Mouse (Mus musculus) limb, embryonic 15.5 days (tissue): ENCODE measurements around the gene Tmem143. TPM values are rescaled to one million over a fixed set of nuclear protein-coding genes. Genes with fewer than 3 reads are reported as not detected.

Experiments used
- ATAC-seq: fragments of 200-750 bp; cut with Nextera tagmentation; 2 replicates; pipeline ENCODE4 v1.8.0; 2017; ENCODE audit warnings: low read depth, moderate TSS enrichment; ENCODE audit not compliant: insufficient number of reproducible peaks, low FRiP score, low TSS enrichment
- H3K27ac ChIP-seq: fragments of 300-500 bp; sonication (generic); 2 replicates; pipeline ENCODE4 v1.5.1; 2015; ENCODE audit warnings: moderate library complexity, mild to moderate bottlenecking, inconsistent platforms
- H3K27me3 ChIP-seq: fragments of 300-500 bp; sonication (generic); 2 replicates; pipeline ENCODE4 v1.6.1; 2015; ENCODE audit warnings: inconsistent platforms
- H3K36me3 ChIP-seq: fragments of 300-500 bp; sonication (generic); 2 replicates; pipeline ENCODE4 v1.6.1; 2015; ENCODE audit warnings: inconsistent platforms
- H3K4me1 ChIP-seq: fragments of 300-500 bp; sonication (generic); 2 replicates; pipeline ENCODE4 v1.6.1; 2015; ENCODE audit warnings: inconsistent platforms
- H3K4me2 ChIP-seq: fragments of 300-500 bp; sonication (generic); 2 replicates; pipeline ENCODE4 v1.6.1; 2015; ENCODE audit warnings: mild to moderate bottlenecking, inconsistent platforms
- H3K4me3 ChIP-seq: fragments of 300-500 bp; sonication (generic); 2 replicates; pipeline ENCODE4 v1.5.1; 2015; ENCODE audit warnings: mild to moderate bottlenecking, inconsistent platforms
- H3K9ac ChIP-seq: fragments of 300-500 bp; sonication (generic); 2 replicates; pipeline ENCODE4 v1.6.1; 2015; ENCODE audit warnings: inconsistent platforms
- H3K9me3 ChIP-seq: fragments of 300-500 bp; sonication (generic); 2 replicates; pipeline ENCODE4 v1.6.1; 2016; ENCODE audit warnings: inconsistent platforms
- WGBS: fragments of 180-500 bp; shearing (Covaris S2); methylation state at CpG from one replicate; pipeline ENCODE4 v1.1.7; 2015; 5-methylcytosine and 5-hydroxymethylcytosine counted together
- polyA plus RNA-seq: library from polyadenylated mRNA; unstranded; fragments of >200 nt; fragmentation: Nextera tagmentation; extraction: Ambion mirVana; gene quantifications from 2 replicates; pipeline ENCODE4 v1.2.1, GENCODE M21; 2015

Gene Tmem143
- polyA plus RNA-seq, 1 experiment from 2014 or later = 4.4 TPM

DNA sequence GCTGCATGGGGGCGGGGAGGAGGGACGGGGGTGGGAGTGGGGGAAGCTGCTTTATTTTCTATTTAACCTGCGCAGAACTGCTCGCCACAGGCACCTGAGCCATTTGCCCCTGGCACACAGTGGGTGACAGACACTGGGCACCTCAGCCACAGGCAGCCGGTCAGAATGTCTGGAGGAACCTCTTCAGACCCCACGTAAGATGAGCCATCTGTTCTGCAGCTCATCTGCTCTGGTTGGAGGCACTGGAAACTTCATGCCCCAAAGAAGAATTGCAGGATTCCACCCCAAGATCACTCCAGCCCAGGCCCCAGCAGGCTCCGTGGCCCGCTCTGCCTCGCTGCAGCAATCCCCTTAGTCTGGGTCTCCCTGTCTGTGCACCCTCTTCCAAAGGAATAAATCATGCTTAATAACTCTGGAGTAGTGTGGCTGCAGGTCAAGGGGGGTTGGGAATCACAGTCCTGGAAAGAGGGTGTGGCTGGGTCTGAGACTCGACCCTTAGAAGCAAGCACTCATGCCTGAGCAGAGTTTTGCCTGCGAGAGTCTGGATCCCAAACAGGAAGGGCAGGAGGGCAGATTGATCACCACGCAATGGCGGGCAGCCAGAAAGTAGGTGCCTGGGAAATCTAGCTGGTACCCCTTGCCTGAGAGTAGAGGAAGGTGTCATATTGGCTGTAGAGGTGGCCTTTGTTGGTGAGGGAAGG lies 20.4 kb downstream of the Tmem143 start:
- peak overlapping the region; percentile 94 for H3K27ac ChIP-seq
- H3K36me3 ChIP-seq = peaks cover 20% of the 10 kb centered on the region
- H3K9me3 ChIP-seq = no peaks in the 10 kb centered on the region
- ATAC-seq = no peak
- H3K4me1 ChIP-seq = peaks cover 69% of the 10 kb centered on the region
- H3K27me3 ChIP-seq = no peaks in the 10 kb centered on the region
- H3K4me2 ChIP-seq = peak overlapping the region; percentile 62
- 0 out of 2 replicates have a peak overlapping the region, but pooled peaks have one; percentile 14 for H3K9ac ChIP-seq
- H3K4me3 ChIP-seq = peak overlapping the region; percentile 40
- WGBS = 14% methylated on average over 13 of the region's 13 CpGs

DNA sequence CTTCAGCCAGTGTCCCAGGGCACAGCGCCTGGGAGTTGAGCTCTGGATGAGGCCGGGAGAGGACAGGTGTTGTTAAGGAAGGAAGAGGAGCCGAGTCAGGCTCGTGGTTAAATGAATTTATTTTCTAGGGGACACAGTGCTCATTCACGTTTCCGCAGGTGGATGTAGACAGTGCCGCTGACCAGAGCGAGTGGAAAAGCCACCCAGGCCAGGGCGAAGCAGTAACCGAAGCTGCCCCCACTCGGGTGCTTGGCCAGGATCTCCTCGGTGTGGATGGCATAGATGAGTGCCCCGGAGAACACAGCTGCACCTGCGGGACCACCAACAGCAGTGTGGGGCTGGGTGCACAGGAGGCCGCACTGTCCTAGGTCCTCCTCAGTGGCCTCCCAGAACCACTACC lies 21.2 kb downstream of the Tmem143 start:
- Histone ChIP-seq H3K27ac (peak overlapping the region; percentile 94), H3K9me3 (no peaks in the 10 kb centered on the region), H3K27me3 (no peaks in the 10 kb centered on the region), H3K4me1 (peaks cover 77% of the 10 kb centered on the region), H3K4me2 (peak overlapping the region; percentile 62; the same call in 1 of the 2 replicates), H3K36me3 (peaks cover 20% of the 10 kb centered on the region), H3K4me3 (no peak overlapping the region), H3K9ac (0 out of 2 replicates have a peak overlapping the region, but pooled peaks have one; percentile 14)
- ATAC-seq = no peak
- 77% methylated on average over 15 of the region's 15 CpGs for WGBS

DNA sequence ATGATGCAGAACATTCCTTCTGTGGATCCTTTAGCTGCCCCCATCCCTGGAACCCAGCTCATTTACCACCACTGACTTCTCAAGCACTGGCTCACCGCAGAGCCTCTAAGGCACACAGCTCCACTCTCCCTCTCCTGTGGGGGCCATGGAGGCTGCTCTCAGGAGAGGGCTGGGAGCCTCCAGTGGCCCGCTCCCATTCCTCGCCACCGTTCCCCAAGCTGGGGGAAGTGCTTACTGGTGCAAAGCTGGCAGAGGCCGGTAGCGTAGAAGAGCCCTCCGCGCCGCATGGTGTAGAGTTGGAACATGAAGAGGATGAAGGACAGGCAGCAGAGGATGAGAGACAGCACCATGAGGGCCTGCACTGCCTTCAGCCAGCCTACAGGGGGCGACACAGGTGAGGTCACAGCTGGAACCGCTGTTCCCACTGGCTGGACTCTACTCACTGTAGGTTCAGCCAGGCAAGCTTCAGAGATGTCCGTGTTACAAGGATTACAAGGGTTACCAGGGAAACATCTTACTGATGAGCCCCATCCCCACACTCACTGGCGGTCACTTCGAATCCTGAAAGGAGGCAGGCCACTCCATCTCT lies 22.4 kb downstream of the Tmem143 start:
- Histone ChIP-seq H3K4me3 (peak overlapping the region; percentile 60), H3K27ac (peak overlapping the region; percentile 95), H3K27me3 (no peaks in the 10 kb centered on the region), H3K4me1 (peaks cover 80% of the 10 kb centered on the region), H3K9ac (0 out of 2 replicates have a peak overlapping the region, but pooled peaks have one; percentile 18), H3K36me3 (peaks cover 17% of the 10 kb centered on the region), H3K4me2 (peak overlapping the region; percentile 70), H3K9me3 (no peaks in the 10 kb centered on the region)
- WGBS = 72% methylated on average over 14 of the region's 14 CpGs
- no peak for ATAC-seq

DNA sequence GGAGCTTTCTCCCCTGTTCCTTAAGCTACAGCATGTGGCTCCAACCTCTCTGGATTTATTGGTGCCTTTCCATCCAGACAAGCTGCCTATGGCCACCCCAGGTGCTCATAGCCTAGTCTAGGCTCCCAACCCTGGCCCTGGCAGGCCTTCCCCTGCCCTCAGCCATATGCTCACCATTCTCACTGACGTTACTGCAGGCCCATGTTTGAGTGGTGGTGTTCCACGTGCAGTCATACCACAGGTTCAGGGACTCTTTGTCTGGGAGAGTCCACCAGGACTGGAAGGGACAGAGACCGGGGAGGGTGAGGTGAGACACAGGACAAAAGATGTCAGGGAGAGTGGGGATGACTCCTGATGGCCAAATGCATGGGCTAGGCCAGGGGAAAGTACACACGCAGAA lies 23.0 kb downstream of the Tmem143 start:
- peaks cover 79% of the 10 kb centered on the region for H3K4me1 ChIP-seq
- no peak for ATAC-seq
- peak overlapping the region; percentile 60 for H3K4me3 ChIP-seq
- H3K27me3 ChIP-seq = no peaks in the 10 kb centered on the region
- peak overlapping the region; percentile 95 for H3K27ac ChIP-seq
- H3K4me2 ChIP-seq = peak overlapping the region; percentile 70
- WGBS = 52% methylated on average over 4 of the region's 4 CpGs
- H3K9me3 ChIP-seq = no peaks in the 10 kb centered on the region
- H3K9ac ChIP-seq = peak overlapping the region; percentile 65; the same call in 1 of the 2 replicates
- H3K36me3 ChIP-seq = peaks cover 17% of the 10 kb centered on the region

DNA sequence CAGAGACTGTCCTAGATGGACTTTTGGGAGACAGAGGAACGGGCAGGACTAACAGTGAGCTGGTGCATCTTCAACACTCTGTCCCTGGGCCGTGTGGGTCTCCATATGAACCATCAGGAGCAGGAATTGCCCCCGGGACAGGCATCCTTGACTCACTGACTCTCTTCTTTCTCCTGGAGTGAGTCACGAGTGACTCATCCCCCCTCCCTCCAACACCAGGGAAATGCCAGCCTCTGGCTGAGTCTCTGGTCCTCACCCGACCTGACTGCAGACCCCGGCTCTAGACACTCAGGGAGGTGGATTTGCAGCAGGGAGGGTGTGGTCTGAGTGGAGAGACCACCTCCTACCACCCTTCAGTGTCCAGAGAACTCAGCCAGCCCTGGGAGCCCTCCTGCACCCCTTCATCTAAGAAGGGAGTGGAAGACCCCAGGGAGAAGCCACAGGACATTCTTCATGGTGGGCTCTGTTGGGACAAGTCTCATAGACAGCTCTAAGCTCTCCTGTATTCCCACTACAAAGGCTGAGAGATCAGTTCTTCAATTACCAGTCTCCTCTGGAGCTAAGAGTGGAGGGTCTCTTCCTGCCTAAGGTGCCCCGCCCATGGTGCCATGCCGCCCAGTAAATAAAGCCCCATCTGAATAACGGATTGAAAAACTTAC lies 24.0 kb downstream of the Tmem143 start:
- Histone ChIP-seq H3K9ac (peak overlapping the region; percentile 65), H3K9me3 (no peaks in the 10 kb centered on the region), H3K4me3 (peak overlapping the region; percentile 60), H3K36me3 (peaks cover 17% of the 10 kb centered on the region), H3K4me1 (peaks cover 74% of the 10 kb centered on the region), H3K27ac (peak overlapping the region; percentile 95), H3K4me2 (peak overlapping the region; percentile 70), H3K27me3 (no peaks in the 10 kb centered on the region)
- WGBS = 21% methylated on average over 9 of the region's 9 CpGs
- 0 out of 2 replicates have a peak, but pooled peaks have one; percentile 9 for ATAC-seq

DNA sequence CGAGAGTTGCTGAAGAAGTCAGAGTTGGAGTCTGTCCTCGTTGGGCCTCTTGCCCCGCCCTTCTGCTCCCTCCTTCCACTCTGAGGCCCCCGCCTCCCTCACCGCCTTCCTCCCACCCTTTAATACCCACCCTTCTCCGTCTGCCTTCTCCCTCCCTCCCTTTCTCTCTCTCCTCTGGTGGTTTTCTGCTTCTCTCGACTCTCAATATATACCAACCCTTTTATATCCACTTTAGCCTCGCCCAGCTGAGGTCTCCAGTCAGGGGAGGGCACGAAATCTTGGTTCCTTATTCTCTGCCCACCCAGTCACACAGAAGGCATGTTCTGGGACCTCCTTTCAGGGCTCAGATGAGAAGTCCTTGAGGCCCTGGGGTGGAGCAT lies 24.5 kb downstream of the Tmem143 start, which contains the start of gene Emp3:
Gene Emp3 (minus strand): TSS at position 163 of the 380 bp plus-strand sequence.
- peaks cover 69% of the 10 kb centered on the region for H3K4me1 ChIP-seq
- H3K4me3 ChIP-seq = peak within 1 kb of the TSS; percentile 60
- peaks cover 17% of the 10 kb centered on the region for H3K36me3 ChIP-seq
- no peaks in the 10 kb centered on the region for H3K27me3 ChIP-seq
- peak within 1 kb of the TSS; percentile 95 for H3K27ac ChIP-seq
- 8% methylated on average over 9 of the region's 9 CpGs for WGBS
- H3K9me3 ChIP-seq = no peaks in the 10 kb centered on the region
- ATAC-seq = peak; percentile 27; the same call in 1 of the 2 replicates
- peak within 1 kb of the TSS; percentile 70 for H3K4me2 ChIP-seq
- peak within 1 kb of the TSS; percentile 65 for H3K9ac ChIP-seq

DNA sequence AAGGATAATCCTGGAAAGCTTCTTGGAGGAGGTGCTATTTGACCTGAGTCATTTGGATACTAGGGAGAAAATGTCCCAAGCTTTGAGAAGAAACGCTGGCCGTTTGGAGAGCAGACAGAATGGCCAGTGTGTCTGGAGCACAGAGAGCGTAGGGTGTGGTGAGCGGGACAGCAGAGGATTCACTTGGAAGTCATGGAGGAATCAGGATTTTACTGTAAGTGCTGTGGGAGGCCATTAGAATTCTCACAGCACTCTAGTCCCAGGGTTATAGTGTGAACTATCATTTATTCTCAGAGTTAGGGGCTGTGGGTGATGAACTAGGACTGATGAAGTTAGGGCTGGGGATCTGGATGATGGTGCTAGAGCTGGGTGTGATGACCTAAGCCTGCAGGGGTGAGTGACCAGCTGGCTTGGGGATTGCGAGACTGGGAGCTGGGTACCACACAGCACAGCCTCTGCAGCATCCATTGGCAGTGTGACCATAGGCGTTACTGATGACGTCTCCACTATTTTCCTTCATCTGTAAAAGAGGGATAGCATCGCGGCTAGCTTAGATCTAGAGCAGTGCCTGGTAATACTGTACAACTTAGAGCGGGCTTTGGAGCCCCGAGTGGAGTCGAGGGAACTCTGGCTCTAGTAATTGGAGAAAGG lies 25.3 kb downstream of the Tmem143 start:
- H3K36me3 ChIP-seq = peaks cover 17% of the 10 kb centered on the region
- peaks cover 61% of the 10 kb centered on the region for H3K4me1 ChIP-seq
- peak overlapping the region; percentile 95 for H3K27ac ChIP-seq
- WGBS = 70% methylated on average over 12 of the region's 12 CpGs
- peak overlapping the region; percentile 43 for H3K4me3 ChIP-seq
- H3K27me3 ChIP-seq = peaks cover 1% of the 10 kb centered on the region; the same call in 1 of the 2 replicates
- no peak for ATAC-seq
- H3K9me3 ChIP-seq = no peaks in the 10 kb centered on the region
- peak overlapping the region; percentile 67 for H3K4me2 ChIP-seq
- no peak overlapping the region for H3K9ac ChIP-seq

DNA sequence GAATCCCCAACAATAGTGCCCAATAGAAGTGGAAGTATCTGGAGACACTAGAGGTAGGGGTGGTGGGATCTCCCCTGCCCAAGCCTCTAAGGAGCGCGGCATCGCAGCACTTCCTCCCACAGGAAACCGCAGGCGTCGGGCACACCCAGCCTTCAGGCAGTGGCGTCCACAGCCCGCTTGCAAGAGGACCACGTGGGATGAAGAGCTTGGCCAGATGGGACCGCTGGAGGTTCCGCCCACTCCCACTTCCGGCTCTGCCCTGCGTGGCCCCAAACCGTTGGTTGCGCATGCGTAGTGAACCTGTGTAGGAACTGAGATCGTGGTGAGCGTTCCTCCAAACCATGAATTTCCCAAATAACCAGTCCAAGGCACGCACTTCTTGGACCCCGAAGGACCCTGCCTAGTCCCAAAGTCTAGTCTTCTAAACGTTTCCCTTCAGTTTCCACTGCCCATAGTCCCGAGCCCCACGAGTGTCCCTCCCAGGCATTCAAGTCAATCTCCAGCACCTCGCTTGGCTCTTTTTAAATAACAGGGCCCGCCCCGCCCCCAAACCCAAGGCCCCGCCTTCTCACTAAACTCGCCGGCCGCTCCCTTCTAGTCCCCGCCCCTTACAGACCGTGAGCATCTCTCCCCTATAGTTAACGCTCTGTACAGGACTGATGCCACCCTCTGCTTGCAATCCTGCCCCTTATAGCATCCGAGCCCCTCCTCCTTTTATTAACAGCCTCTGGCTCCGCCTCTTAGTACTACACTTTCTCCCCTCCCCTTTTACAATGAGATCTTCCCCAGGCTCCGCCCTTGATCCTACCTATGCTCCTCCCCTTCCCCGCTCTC lies 26.4 kb downstream of the Tmem143 start:
- Histone ChIP-seq H3K4me3 (peak overlapping the region; percentile 43), H3K36me3 (peaks cover 11% of the 10 kb centered on the region; the same call in 1 of the 2 replicates), H3K4me1 (peaks cover 50% of the 10 kb centered on the region), H3K27me3 (peaks cover 11% of the 10 kb centered on the region), H3K4me2 (peak overlapping the region; percentile 67), H3K9ac (no peak overlapping the region), H3K27ac (peak overlapping the region; percentile 95), H3K9me3 (no peaks in the 10 kb centered on the region)
- peak; percentile 86 for ATAC-seq
- WGBS = under 1% methylated on average over 37 of the region's 37 CpGs

DNA sequence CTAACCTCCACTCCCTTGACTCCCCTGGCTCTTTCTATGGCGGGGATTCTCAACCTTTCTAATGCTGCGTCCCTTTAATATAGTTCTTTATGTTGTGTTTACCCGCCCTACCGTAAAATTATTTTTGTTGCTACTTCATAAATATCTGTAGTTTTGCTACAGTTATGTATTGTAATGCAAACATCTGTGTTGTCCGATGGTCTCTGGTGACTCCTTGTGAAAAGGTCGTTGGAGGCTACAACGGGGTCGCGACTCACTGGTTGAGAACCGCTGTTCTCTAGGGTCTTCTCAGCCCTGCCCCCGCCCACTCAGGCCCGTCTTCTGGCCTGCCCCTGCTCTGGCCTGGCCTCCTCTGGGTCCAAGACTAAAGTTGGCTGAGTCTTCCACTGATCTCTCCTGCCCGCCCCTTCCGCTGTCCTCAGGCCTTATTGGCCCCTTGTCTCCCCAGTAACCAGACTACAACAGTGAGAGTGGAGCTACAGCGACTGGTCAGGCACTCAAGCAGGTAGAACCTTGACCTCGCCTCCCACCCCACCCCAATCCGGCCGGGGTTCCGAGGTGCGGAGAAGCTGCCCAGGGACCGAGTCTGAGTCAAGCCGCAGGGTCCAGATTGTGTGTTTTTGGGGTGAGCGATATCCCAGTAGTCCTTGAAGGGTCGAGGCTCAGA lies 27.2 kb downstream of the Tmem143 start, which contains the start of gene Ccdc114:
Gene Ccdc114 (plus strand): TSS at position 311 of the 667 bp plus-strand sequence.
- ATAC-seq = peak; percentile 36
- peaks cover 47% of the 10 kb centered on the region for H3K4me1 ChIP-seq
- peak within 1 kb of the TSS; percentile 43 for H3K4me3 ChIP-seq
- no peaks in the 10 kb centered on the region for H3K9me3 ChIP-seq
- H3K36me3 ChIP-seq = peaks cover 8% of the 10 kb centered on the region; the same call in 1 of the 2 replicates
- no peak within 1 kb of the TSS; the same call in 1 of the 2 replicates for H3K9ac ChIP-seq
- H3K4me2 ChIP-seq = peak within 1 kb of the TSS; percentile 67
- 10% methylated on average over 24 of the region's 24 CpGs for WGBS
- peak within 1 kb of the TSS; percentile 95 for H3K27ac ChIP-seq
- peaks cover 13% of the 10 kb centered on the region for H3K27me3 ChIP-seq

DNA sequence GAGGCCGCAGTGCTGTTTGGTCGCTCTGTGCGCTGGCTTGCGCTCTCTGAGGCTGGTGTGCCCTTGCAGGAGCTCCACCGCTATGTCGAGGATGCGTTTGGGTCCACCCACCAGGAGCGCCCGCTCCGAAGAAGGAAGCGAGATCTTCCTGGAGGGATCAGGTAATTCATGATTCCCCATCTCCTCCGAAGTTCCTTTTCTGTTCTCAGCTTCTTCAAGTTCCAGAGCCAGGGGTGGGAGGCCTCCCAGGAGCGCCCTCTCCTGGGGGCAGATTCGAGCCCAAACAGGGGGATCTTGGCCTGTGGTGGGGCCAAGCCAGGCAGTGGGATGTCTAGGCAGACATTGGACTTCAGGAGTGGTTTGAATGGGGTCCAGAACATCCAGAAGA lies 27.7 kb downstream of the Tmem143 start:
- Histone ChIP-seq H3K9me3 (no peaks in the 10 kb centered on the region), H3K4me3 (peak overlapping the region; percentile 43), H3K27ac (peak overlapping the region; percentile 95), H3K36me3 (0 out of 2 replicates have a peak, but pooled peaks cover 3% of the 10 kb centered on the region), H3K9ac (no peak overlapping the region; the same call in 1 of the 2 replicates), H3K4me1 (peaks cover 43% of the 10 kb centered on the region), H3K4me2 (peak overlapping the region; percentile 67), H3K27me3 (peaks cover 18% of the 10 kb centered on the region)
- no peak for ATAC-seq
- WGBS = 23% methylated on average over 14 of the region's 14 CpGs
